Mouse (Mus musculus) embryonic facial prominence, embryonic 14.5 days (tissue): ENCODE measurements around the gene Bcar3. TPM values are rescaled to one million over a fixed set of nuclear protein-coding genes. Genes with fewer than 3 reads are reported as not detected.

ENCODE experiments used
- ATAC-seq: fragments of 200-750 bp; cut with Nextera tagmentation; 2 replicates; pipeline ENCODE4 v1.8.0; 2017; ENCODE audit warnings: low read depth, moderate number of reproducible peaks, moderate TSS enrichment
- DNase-seq: peaks from one replicate; pipeline ENCODE4 v3.0.0-alpha.2; 2015; ENCODE audit warnings: low spot score
- H3K27ac ChIP-seq: fragments of 300-500 bp; sonication (generic); replicated peaks from 2 replicates; pipeline ENCODE4 v1.5.1; 2014; ENCODE audit warnings: low read depth, mild to moderate bottlenecking, low read length, moderate library complexity
- H3K27me3 ChIP-seq: fragments of 300-500 bp; sonication (generic); replicated peaks from 2 replicates; pipeline ENCODE4 v1.6.1; 2014; ENCODE audit warnings: low read length; ENCODE audit not compliant: control insufficient read depth, insufficient read depth
- H3K36me3 ChIP-seq: fragments of 300-500 bp; sonication (generic); 2 replicates; pipeline ENCODE4 v1.6.1; 2014; ENCODE audit warnings: low read length, mixed read lengths; ENCODE audit not compliant: control insufficient read depth, insufficient read depth
- H3K4me1 ChIP-seq: fragments of 300-500 bp; sonication (generic); 2 replicates; pipeline ENCODE4 v1.6.1; 2014; ENCODE audit warnings: antibody characterized with exemption, low read length; ENCODE audit not compliant: control insufficient read depth, insufficient read depth
- H3K4me2 ChIP-seq: fragments of 300-500 bp; sonication (generic); 2 replicates; pipeline ENCODE4 v1.6.1; 2014; ENCODE audit warnings: low read depth, mild to moderate bottlenecking, low read length, moderate library complexity, mixed read lengths
- H3K4me3 ChIP-seq: fragments of 300-500 bp; sonication (generic); 2 replicates; pipeline ENCODE4 v1.5.1; 2014; ENCODE audit warnings: low read depth, mild to moderate bottlenecking, low read length
- H3K9ac ChIP-seq: fragments of 300-500 bp; sonication (generic); 2 replicates; pipeline ENCODE4 v1.6.1; 2014; ENCODE audit warnings: low read depth, mild to moderate bottlenecking, low read length, moderate library complexity, mixed read lengths
- H3K9me3 ChIP-seq: fragments of 300-500 bp; sonication (generic); 2 replicates; pipeline ENCODE4 v1.6.1; 2016; ENCODE audit warnings: low read length; ENCODE audit not compliant: control insufficient read depth
- WGBS: fragments of 180-500 bp; shearing (Covaris S2); extraction: QIAGEN DNeasy Blood & Tissue Kit; methylation state at CpG from one replicate; pipeline ENCODE4 v1.1.7; 2014; 5-methylcytosine and 5-hydroxymethylcytosine counted together
- polyA plus RNA-seq: library from polyadenylated mRNA; unstranded; fragments of >200 nt; fragmentation: Nextera tagmentation; extraction: Ambion mirVana; gene quantifications from 2 replicates; pipeline ENCODE4 v1.2.1, GENCODE M21; 2014

Gene Bcar3
- polyA plus RNA-seq, 1 experiment from 2014 or later: 10.0 TPM

DNA sequence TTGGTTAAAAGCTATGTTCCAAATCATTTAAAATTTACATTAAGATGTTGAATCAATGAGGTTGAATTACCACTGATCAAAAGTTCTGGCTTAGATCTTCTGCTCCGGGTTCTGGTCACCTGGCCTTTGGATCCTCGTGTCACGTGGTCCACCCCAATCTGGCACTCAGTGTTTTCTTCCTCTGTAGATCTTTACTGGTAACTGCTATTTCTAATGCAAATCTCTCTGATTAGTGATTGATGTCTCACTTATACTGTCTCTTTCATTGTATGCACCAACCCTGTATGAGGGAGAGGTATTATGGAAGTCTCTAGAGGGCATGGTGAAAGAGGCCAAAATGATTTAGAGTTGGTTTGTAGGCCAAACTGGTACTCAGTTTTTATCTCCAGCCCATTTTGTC, 198.1 kb downstream of the Bcar3 start:
- 0 out of 2 replicates have a peak, but pooled peaks cover 2% of the 10 kb centered on the region for H3K4me1 ChIP-seq
- DNase-seq (no peak), ATAC-seq (no peak)
- no peaks in the 10 kb centered on the region for H3K27me3 ChIP-seq
- no peaks in the 10 kb centered on the region for H3K9me3 ChIP-seq
- WGBS: 91% methylated on average over 3 of the region's 3 CpGs
- no peak overlapping the region for H3K4me3 ChIP-seq
- no peaks in the 10 kb centered on the region for H3K36me3 ChIP-seq
- no peak overlapping the region for H3K4me2 ChIP-seq
- H3K27ac ChIP-seq: no peak overlapping the region
- H3K9ac ChIP-seq: no peak overlapping the region

GRCm38 (mm10) chr3:122492872-122493615, 199.1 kb downstream of the Bcar3 start:
- WGBS: 49% methylated on average over 21 of the region's 21 CpGs
- no peaks in the 10 kb centered on the region for H3K27me3 ChIP-seq
- ATAC-seq (no peak), DNase-seq (no peak)
- H3K27ac ChIP-seq: no peak overlapping the region
- H3K9ac ChIP-seq: no peak overlapping the region
- no peak overlapping the region for H3K4me3 ChIP-seq
- H3K4me2 ChIP-seq: peak overlapping the region; percentile 20; the same call in 1 of the 2 replicates
- no peaks in the 10 kb centered on the region for H3K9me3 ChIP-seq
- no peaks in the 10 kb centered on the region for H3K36me3 ChIP-seq
- H3K4me1 ChIP-seq: peaks cover 7% of the 10 kb centered on the region; the same call in 1 of the 2 replicates

DNA sequence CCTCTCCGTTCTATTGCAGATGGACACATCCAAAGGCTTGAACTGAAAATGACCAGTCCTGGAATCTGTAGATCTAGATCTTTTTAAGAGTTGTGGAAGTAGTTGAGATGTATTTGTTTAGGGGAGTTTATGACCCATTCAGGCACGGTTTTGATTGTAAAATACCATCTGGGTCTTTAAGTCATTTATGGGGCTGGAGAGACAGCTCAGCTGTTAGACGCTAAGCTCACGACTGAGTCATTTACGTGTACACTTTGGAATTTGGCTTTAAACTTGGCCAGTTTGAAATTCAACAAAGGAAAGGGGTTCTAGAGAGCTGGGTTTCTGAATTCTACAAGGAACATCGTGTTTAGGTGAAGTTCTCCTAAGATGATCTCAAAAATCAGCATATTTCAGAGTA, 200.8 kb downstream of the Bcar3 start:
- Histone ChIP-seq H3K9ac (no peak overlapping the region), H3K4me3 (no peak overlapping the region), H3K4me2 (no peak overlapping the region), H3K9me3 (no peaks in the 10 kb centered on the region), H3K27me3 (no peaks in the 10 kb centered on the region), H3K36me3 (no peaks in the 10 kb centered on the region), H3K27ac (no peak overlapping the region), H3K4me1 (peaks cover 22% of the 10 kb centered on the region; the same call in 1 of the 2 replicates)
- ATAC-seq (no peak), DNase-seq (no peak)
- WGBS: 80% methylated on average over 6 of the region's 6 CpGs

- no peak overlapping the region for H3K27ac ChIP-seq
- DNase-seq (no peak), ATAC-seq (no peak)
- peaks cover 25% of the 10 kb centered on the region; the same call in 1 of the 2 replicates for H3K4me1 ChIP-seq
- no peaks in the 10 kb centered on the region for H3K27me3 ChIP-seq
- H3K9me3 ChIP-seq: no peaks in the 10 kb centered on the region
- 70% methylated on average over 6 of the region's 6 CpGs for WGBS
- no peaks in the 10 kb centered on the region for H3K36me3 ChIP-seq
- no peak overlapping the region for H3K4me3 ChIP-seq
- H3K4me2 ChIP-seq: no peak overlapping the region
- no peak overlapping the region for H3K9ac ChIP-seq
Observed at GRCm38 (mm10) chr3:122497871-122498270, 203.9 kb downstream of the Bcar3 start.

- WGBS: 73% methylated on average over 7 of the region's 7 CpGs
- Histone ChIP-seq H3K4me2 (no peak overlapping the region), H3K9me3 (no peaks in the 10 kb centered on the region), H3K4me3 (no peak overlapping the region), H3K27me3 (no peaks in the 10 kb centered on the region), H3K36me3 (no peaks in the 10 kb centered on the region), H3K27ac (no peak overlapping the region), H3K4me1 (peaks cover 25% of the 10 kb centered on the region; the same call in 1 of the 2 replicates), H3K9ac (no peak overlapping the region)
- ATAC-seq (0 out of 2 replicates have a peak, but pooled peaks have one; percentile 20), DNase-seq (no peak)
Observed at GRCm38 (mm10) chr3:122498528-122498927, 204.6 kb downstream of the Bcar3 start.

- 37% methylated on average over 6 of the region's 6 CpGs for WGBS
- DNase-seq (peak; percentile 70), ATAC-seq (no peak)
Observed at GRCm38 (mm10) chr3:122499647-122500046, 205.7 kb downstream of the Bcar3 start.

DNA sequence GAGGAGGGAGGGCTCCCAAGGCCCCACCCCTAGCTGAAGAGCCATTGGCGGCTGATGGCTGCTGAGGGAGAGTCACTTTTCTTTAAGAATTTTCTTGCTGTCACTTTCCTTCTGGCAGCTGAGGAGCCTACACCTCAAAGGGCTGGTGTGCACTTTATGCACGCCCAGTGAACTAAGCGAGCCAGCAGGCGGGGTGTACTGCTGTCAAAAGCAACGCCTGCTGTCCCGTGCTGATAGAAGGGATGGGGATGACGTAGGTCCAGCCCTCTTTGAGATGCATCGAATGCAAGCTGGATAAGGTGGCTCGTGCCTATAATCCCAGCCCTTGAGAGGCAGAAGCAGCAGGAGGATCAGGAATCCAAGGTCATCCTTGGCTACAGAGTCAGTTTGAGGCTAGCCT, 207.0 kb downstream of the Bcar3 start:
- H3K9me3 ChIP-seq: no peaks in the 10 kb centered on the region
- no peaks in the 10 kb centered on the region for H3K36me3 ChIP-seq
- WGBS: 85% methylated on average over 9 of the region's 9 CpGs
- no peak for DNase-seq
- H3K4me1 ChIP-seq: peaks cover 25% of the 10 kb centered on the region; the same call in 1 of the 2 replicates
- no peak overlapping the region for H3K9ac ChIP-seq
- H3K4me3 ChIP-seq: no peak overlapping the region
- no peak overlapping the region for H3K4me2 ChIP-seq
- H3K27ac ChIP-seq: no peak overlapping the region
- no peak for ATAC-seq
- no peaks in the 10 kb centered on the region for H3K27me3 ChIP-seq

More at GRCm38 (mm10) chr3:122499647-122500046, 205.7 kb downstream of the Bcar3 start:
- Histone ChIP-seq H3K4me2 (no peak overlapping the region), H3K9me3 (no peaks in the 10 kb centered on the region), H3K27me3 (no peaks in the 10 kb centered on the region), H3K4me1 (peaks cover 25% of the 10 kb centered on the region; the same call in 1 of the 2 replicates), H3K36me3 (no peaks in the 10 kb centered on the region), H3K27ac (no peak overlapping the region), H3K9ac (no peak overlapping the region), H3K4me3 (no peak overlapping the region)

DNA sequence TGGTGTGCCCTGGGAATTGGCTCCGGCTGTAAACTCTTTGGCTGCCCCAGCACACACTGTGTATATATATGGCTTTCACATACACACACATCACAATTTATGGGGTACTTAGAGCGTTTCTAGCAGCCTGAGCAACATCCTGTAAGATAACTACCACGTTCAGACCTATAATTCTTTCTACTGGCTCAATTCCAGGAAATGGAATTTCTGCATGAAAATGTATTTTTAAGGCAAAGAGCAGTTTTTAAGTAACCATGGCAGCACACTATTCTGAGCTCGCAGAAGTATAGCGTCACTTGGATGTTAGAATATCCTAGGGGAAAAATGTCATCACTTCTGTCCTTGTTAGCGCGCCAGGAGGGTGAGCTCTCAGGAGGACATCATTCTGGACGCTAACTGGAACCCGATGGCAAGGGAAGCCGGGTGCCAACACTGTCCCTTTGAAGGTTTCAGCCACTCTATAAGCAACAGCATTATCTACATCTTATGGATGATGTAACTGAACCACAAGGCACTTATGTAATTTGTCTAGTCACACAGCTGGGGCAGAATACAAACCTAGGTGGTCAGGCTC, 212.5 kb downstream of the Bcar3 start:
- no peaks in the 10 kb centered on the region for H3K9me3 ChIP-seq
- no peaks in the 10 kb centered on the region for H3K36me3 ChIP-seq
- H3K4me3 ChIP-seq: no peak overlapping the region
- no peaks in the 10 kb centered on the region for H3K27me3 ChIP-seq
- no peak overlapping the region for H3K4me2 ChIP-seq
- 40% methylated on average over 10 of the region's 10 CpGs for whole genome bisulfite sequencing
- no peak overlapping the region for H3K9ac ChIP-seq
- peaks cover 5% of the 10 kb centered on the region for H3K4me1 ChIP-seq
- no peak overlapping the region for H3K27ac ChIP-seq
- DNase-seq (peak; percentile 82), ATAC-seq (peak; percentile 33; the same call in 1 of the 2 replicates)
